Mouse (Mus musculus) small intestine, adult 2 months (tissue): ENCODE measurements around the gene Ptprb. TPM values are rescaled to one million over a fixed set of nuclear protein-coding genes. Genes with fewer than 3 reads are reported as not detected.
A peak's percentile ranks its signal among the peaks of the same experiment; 100 is the strongest.

Experiments used
- H3K27ac ChIP-seq: fragments of 200-500 bp; 2 replicates; pipeline ENCODE4 v1.5.1; 2012; ENCODE audit warnings: low read depth, low read length, control low read depth, inconsistent platforms; ENCODE audit not compliant: insufficient read depth
- H3K27me3 ChIP-seq: fragments of 200-500 bp; 2 replicates; pipeline ENCODE4 v1.6.1; 2012; ENCODE audit warnings: mild to moderate bottlenecking, moderate library complexity, low read length, inconsistent platforms; ENCODE audit not compliant: control insufficient read depth, insufficient read depth
- H3K36me3 ChIP-seq: fragments of 200-500 bp; 2 replicates; pipeline ENCODE4 v1.6.1; 2012; ENCODE audit warnings: mild to moderate bottlenecking, low read length, control low read depth, inconsistent platforms; ENCODE audit not compliant: control insufficient read depth, insufficient read depth
- H3K4me1 ChIP-seq: fragments of 200-500 bp; 2 replicates; pipeline ENCODE4 v1.6.1; 2012; ENCODE audit warnings: low read length, inconsistent platforms, mixed read lengths; ENCODE audit not compliant: control insufficient read depth, insufficient read depth, insufficient read length
- H3K4me3 ChIP-seq: fragments of 200-500 bp; 2 replicates; pipeline ENCODE4 v1.5.1; 2012; ENCODE audit warnings: low read depth, mild to moderate bottlenecking, control low read depth, inconsistent platforms, low read length, moderate library complexity
- CTCF ChIP-seq: fragments of 200-500 bp; IDR thresholded peaks from 2 replicates; pipeline ENCODE4 v1.5.1; 2012; ENCODE audit warnings: low read depth, mild to moderate bottlenecking, control low read depth, inconsistent platforms, low read length, moderate library complexity, mixed read lengths; ENCODE audit not compliant: insufficient replicate concordance, insufficient read length; ENCODE audit errors: extremely low read depth
- POLR2A ChIP-seq: fragments of 200-500 bp; IDR thresholded peaks from 2 replicates; pipeline ENCODE4 v1.6.1; 2012; ENCODE audit warnings: low read depth, mild to moderate bottlenecking, control low read depth, inconsistent platforms, low read length, moderate library complexity
- WGBS: fragments of 180-500 bp; shearing (Covaris S2); methylation state at CpG from one replicate; pipeline ENCODE4 v1.1.7; 2018; 5-methylcytosine and 5-hydroxymethylcytosine counted together
- polyA plus RNA-seq: library from polyadenylated mRNA; depleted of rRNA; stranded (reverse); fragments of >200 nt; gene quantifications from 2 replicates; pipeline ENCODE4 v1.2.3, GENCODE M21; 2012; rRNA removed

Ptprb gene
- 1.4 and 2.3 TPM in 2 replicates for polyA plus RNA-seq

- H3K27me3 ChIP-seq, result no peaks in the 10 kb centered on the region
- H3K36me3 ChIP-seq, result no peaks in the 10 kb centered on the region
- H3K27ac ChIP-seq, result no peak within 1 kb of the TSS
- no peak within 1 kb of the TSS for H3K4me3 ChIP-seq
- 45% methylated on average over 7 of the region's 7 CpGs for WGBS
- H3K4me1 ChIP-seq, result no peaks in the 10 kb centered on the region
- no peak for TF ChIP-seq CTCF
- TF ChIP-seq POLR2A, result no peak
Observed at GRCm38 (mm10) chr10:116275280-116275679, at the start of gene Ptprb. Ptprb (plus strand) TSS chr10:116275523.

GRCm38 (mm10) chr10:116235299-116235698 lies 40.0 kb upstream of the Ptprb start:
- no peaks in the 10 kb centered on the region for H3K27me3 ChIP-seq
- no peaks in the 10 kb centered on the region for H3K36me3 ChIP-seq
- H3K4me3 ChIP-seq, result no peak overlapping the region
- no peak overlapping the region for H3K27ac ChIP-seq
- TF ChIP-seq CTCF (no peak), POLR2A (no peak)
- WGBS, result 63% methylated on average over 5 of the region's 5 CpGs
- H3K4me1 ChIP-seq, result no peaks in the 10 kb centered on the region

DNA sequence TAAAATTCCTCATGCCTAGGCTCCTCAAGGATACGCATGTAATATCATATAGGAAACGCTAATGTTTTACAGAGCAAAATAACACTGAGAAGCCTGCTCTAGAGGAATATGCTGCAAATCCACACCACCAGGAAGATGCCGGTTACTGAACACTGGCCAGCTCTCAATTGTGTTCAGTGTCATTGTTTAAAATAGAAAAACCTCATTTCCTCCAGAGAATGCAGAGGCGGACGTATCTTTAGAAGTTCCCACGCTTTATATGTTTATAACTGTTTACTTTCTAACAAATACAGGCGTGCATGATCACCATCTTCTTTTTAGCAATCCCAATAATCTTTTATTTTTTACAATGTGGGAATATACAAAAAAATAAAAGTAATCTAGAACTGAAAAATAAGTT lies 33.1 kb upstream of the Ptprb start:
- Histone ChIP-seq H3K27me3 (no peaks in the 10 kb centered on the region), H3K36me3 (no peaks in the 10 kb centered on the region), H3K4me3 (no peak overlapping the region), H3K4me1 (no peaks in the 10 kb centered on the region), H3K27ac (no peak overlapping the region)
- 52% methylated on average over 7 of the region's 7 CpGs for WGBS
- TF ChIP-seq CTCF, result no peak
- no peak for TF ChIP-seq POLR2A

- Histone ChIP-seq H3K27ac (no peak overlapping the region; the same call in 1 of the 2 replicates), H3K27me3 (no peaks in the 10 kb centered on the region), H3K4me1 (no peaks in the 10 kb centered on the region), H3K36me3 (no peaks in the 10 kb centered on the region), H3K4me3 (no peak overlapping the region)
- 25% methylated on average over 7 of the region's 7 CpGs for WGBS
- no peak for TF ChIP-seq CTCF
- no peak for TF ChIP-seq POLR2A
Observed at GRCm38 (mm10) chr10:116243373-116243772, 31.9 kb upstream of the Ptprb start.

DNA sequence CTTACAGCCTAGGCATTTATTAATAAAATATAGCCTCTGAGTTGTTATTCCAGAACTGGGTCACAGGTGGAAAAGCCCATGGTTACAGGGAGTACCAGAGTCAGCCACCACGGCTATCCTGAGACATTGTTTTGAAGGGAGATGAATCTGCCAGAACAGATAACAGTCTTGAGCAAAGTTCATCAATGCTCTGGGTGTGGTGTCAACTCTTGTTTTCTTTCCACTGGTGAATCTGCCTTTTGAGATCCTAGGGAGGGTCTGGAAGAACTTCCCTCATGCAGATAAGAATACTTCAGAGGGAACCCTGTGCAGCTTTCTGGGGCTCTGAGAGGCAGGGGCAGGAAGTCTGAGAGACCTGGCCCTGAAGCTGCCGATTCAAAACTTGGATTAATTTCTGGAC lies 29.7 kb upstream of the Ptprb start:
- 54% methylated on average over 2 of the region's 2 CpGs for WGBS
- TF ChIP-seq CTCF (no peak), POLR2A (no peak)
- no peak overlapping the region for H3K27ac ChIP-seq

DNA sequence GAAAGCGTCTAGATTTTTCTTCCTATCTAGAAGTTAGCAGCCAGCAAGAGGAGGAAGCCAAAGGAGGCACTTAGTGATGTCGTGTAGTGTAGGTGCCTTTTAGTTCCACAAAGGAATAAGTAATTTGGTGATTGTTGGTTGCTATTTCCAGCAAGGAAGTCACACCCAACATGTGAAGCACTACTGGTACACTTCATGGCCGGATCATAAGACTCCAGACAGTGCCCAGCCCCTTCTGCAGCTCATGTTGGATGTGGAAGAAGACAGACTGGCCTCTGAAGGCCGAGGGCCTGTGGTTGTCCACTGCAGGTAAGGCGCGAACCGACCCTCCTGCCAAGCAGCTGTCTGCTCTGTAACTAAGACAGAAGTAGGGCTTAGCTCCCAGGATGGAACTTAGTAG lies 22.7 kb upstream of the Ptprb start:
- no peak for TF ChIP-seq POLR2A
- no peak for TF ChIP-seq CTCF
- WGBS, result 80% methylated on average over 7 of the region's 7 CpGs
- Histone ChIP-seq H3K4me1 (peaks cover 2% of the 10 kb centered on the region; the same call in 1 of the 2 replicates), H3K27ac (peak overlapping the region; percentile 3; the same call in 1 of the 2 replicates), H3K27me3 (no peaks in the 10 kb centered on the region), H3K4me3 (peak overlapping the region; percentile 20; the same call in 1 of the 2 replicates), H3K36me3 (no peaks in the 10 kb centered on the region; the same call in 1 of the 2 replicates)

More for the DNA sequence above, 29.7 kb upstream of the Ptprb start:
- Histone ChIP-seq H3K4me3 (no peak overlapping the region), H3K27me3 (no peaks in the 10 kb centered on the region), H3K4me1 (no peaks in the 10 kb centered on the region), H3K36me3 (no peaks in the 10 kb centered on the region)

DNA sequence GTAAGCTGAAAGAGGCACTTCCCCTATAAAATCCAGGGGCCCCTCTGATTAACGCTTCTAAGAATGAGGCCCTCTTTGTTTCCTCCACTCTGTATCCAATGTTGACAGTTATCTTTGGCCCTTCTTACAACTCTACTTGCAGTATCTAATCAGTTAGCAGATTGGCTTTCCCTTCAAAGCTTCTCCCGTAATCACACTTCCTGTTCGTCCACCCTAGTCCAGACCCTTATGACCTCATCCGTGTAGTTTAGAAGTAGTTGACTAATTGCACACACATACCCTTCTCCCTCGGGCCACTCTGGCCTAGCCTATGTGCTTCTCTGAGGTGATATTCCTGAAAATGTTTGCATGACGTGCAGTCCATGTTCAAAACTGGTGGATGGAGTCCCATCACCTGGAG lies 21.4 kb upstream of the Ptprb start:
- Histone ChIP-seq H3K4me3 (no peak overlapping the region), H3K4me1 (peaks cover 2% of the 10 kb centered on the region; the same call in 1 of the 2 replicates), H3K27ac (0 out of 2 replicates have a peak overlapping the region, but pooled peaks have one; percentile 19), H3K27me3 (no peaks in the 10 kb centered on the region), H3K36me3 (no peaks in the 10 kb centered on the region; the same call in 1 of the 2 replicates)
- WGBS, result 28% methylated on average over 6 of the region's 6 CpGs
- TF ChIP-seq POLR2A (no peak), CTCF (no peak)
